Mouse (Mus musculus) adrenal gland, adult 18-20 months (tissue): Measurements from ENCODE around the gene Gm9508. TPM values are rescaled to one million over a fixed set of nuclear protein-coding genes. Genes with fewer than 3 reads are reported as not detected.

ENCODE experiments used
- DNase-seq, 2 experiments: peaks; one replicate each; pipeline ENCODE4 v3.0.0; 2021 to 2022; ENCODE audit warnings: low spot score in 2 of 2
- total RNA-seq, 2 experiments: library from RNA; stranded (reverse); gene quantifications; 1 replicate in 1 of 2; 2 replicates in 1 of 2; pipeline ENCODE4 v1.2.3; 2021

Gene Gm9508
- total RNA-seq, 2 experiments from 2014 or later, result not detected

- DNase-seq, result no peak
Measured at GRCm38 (mm10) chr10:77671519-77671918, 25.5 kb downstream of the Gm9508 start.

GRCm38 (mm10) chr10:77670710-77671109 is 26.3 kb downstream of the Gm9508 start:
- no peak for DNase-seq

GRCm38 (mm10) chr10:77667402-77667801 is 29.6 kb downstream of the Gm9508 start:
- no peak for DNase-seq

GRCm38 (mm10) chr10:77666342-77666741 is 30.7 kb downstream of the Gm9508 start:
- DNase-seq, result no peak

- DNase-seq, result no peak
Measured at GRCm38 (mm10) chr10:77663949-77664665, 32.9 kb downstream of the Gm9508 start.

- DNase-seq, result no peak
Measured at GRCm38 (mm10) chr10:77658286-77658994, 38.6 kb downstream of the Gm9508 start.

GRCm38 (mm10) chr10:77652046-77652445 is 45.0 kb downstream of the Gm9508 start:
- no peak for DNase-seq

GRCm38 (mm10) chr10:77647901-77648300 is 49.1 kb downstream of the Gm9508 start:
- DNase-seq, result no peak

- DNase-seq, result no peak
Measured at GRCm38 (mm10) chr10:77647461-77647860, 49.6 kb downstream of the Gm9508 start.

Other genes with a start within 250 kb of the Gm9508 start
- gene Fam207a, start 181.4 kb downstream of the Gm9508 start, total RNA-seq, result 10 to 100 TPM; 19.5 to 21.9 TPM
- gene Itgb2, start 167.0 kb downstream of the Gm9508 start, total RNA-seq, result 10 to 100 TPM in 1 of 2 experiments, 1 to 10 TPM in 1; 7.8 to 16.2 TPM
- gene Pttg1ip, start 115.5 kb downstream of the Gm9508 start, total RNA-seq, result 100 to 1,000 TPM; 175 to 203 TPM
- 10 to 100 TPM; 91.8 to 98.8 TPM for gene Sumo3, start 91.1 kb downstream of the Gm9508 start, total RNA-seq
- gene Gm49325, start 91.0 kb downstream of the Gm9508 start, total RNA-seq, result 10 to 100 TPM; 13.1 to 17.1 TPM
- 10 to 100 TPM; 67.2 to 74.1 TPM for gene Ube2g2, start 75.0 kb downstream of the Gm9508 start, total RNA-seq
- gene Tspear, start 10.7 kb downstream of the Gm9508 start, total RNA-seq, result under 1 TPM; 0.27 to 0.51 TPM
- gene Gm19402, start 6.5 kb downstream of the Gm9508 start, total RNA-seq, result not detected
- not detected for gene Gm10272, start 9.4 kb upstream of the Gm9508 start, total RNA-seq
- gene Gm10024, start 14.2 kb upstream of the Gm9508 start, total RNA-seq, result not detected
- not detected for gene Gm10142, start 18.6 kb upstream of the Gm9508 start, total RNA-seq
- not detected for gene Krtap12-1, start 23.4 kb upstream of the Gm9508 start, total RNA-seq
- gene Gm10100, start 29.3 kb upstream of the Gm9508 start, total RNA-seq, result not detected
- not detected for gene Gm18596, start 45.4 kb upstream of the Gm9508 start, total RNA-seq
- gene Gm9736, start 54.1 kb upstream of the Gm9508 start, total RNA-seq, result not detected
- gene Gm3233, start 62.4 kb upstream of the Gm9508 start, total RNA-seq, result not detected
- not detected for gene Gm3238, start 74.1 kb upstream of the Gm9508 start, total RNA-seq
- not detected for gene Gm7138, start 79.7 kb upstream of the Gm9508 start, total RNA-seq
- gene Gm3250, start 85.3 kb upstream of the Gm9508 start, total RNA-seq, result not detected
- gene Gm7137, start 91.0 kb upstream of the Gm9508 start, total RNA-seq, result not detected
- gene Gm9639, start 97.8 kb upstream of the Gm9508 start, total RNA-seq, result not detected
- not detected for gene Gm19668, start 101.9 kb upstream of the Gm9508 start, total RNA-seq
- gene Gm9507, start 114.6 kb upstream of the Gm9508 start, total RNA-seq, result not detected
- gene Gm2696, start 117.4 kb upstream of the Gm9508 start, total RNA-seq, result not detected
- gene Krtap10-4, start 129.9 kb upstream of the Gm9508 start, total RNA-seq, result not detected
- not detected for gene Krtap10-10, start 138.7 kb upstream of the Gm9508 start, total RNA-seq
- gene Gm36176, start 149.6 kb upstream of the Gm9508 start, total RNA-seq, result not detected
- gene Gm10318, start 155.6 kb upstream of the Gm9508 start, total RNA-seq, result not detected
- gene Gm3285, start 164.7 kb upstream of the Gm9508 start, total RNA-seq, result not detected
- gene Lrrc3, start 205.3 kb upstream of the Gm9508 start, total RNA-seq, result 1 to 10 TPM; 3.9 to 6.8 TPM